Mouse (Mus musculus) stomach, postnatal 0 days (tissue): ENCODE measurements around the gene Myo15b. TPM values are rescaled to one million over a fixed set of nuclear protein-coding genes. Genes with fewer than 3 reads are reported as not detected.

Source experiments
- ATAC-seq: fragments of 200-750 bp; cut with Nextera tagmentation; 2 replicates; pipeline ENCODE4 v1.8.0; 2017; ENCODE audit not compliant: low FRiP score, low TSS enrichment
- DNase-seq: peaks from one replicate; pipeline ENCODE4 v3.0.0-alpha.2; 2016; ENCODE audit warnings: low spot score
- H3K27ac ChIP-seq: fragments of 300-500 bp; sonication (generic); replicated peaks from 2 replicates; pipeline ENCODE4 v1.5.1; 2014; ENCODE audit warnings: mild to moderate bottlenecking, control low read depth
- H3K27me3 ChIP-seq: fragments of 300-500 bp; sonication (generic); 2 replicates; pipeline ENCODE4 v1.6.1; 2014; ENCODE audit warnings: low read length; ENCODE audit not compliant: control insufficient read depth, insufficient read depth
- H3K36me3 ChIP-seq: fragments of 300-500 bp; sonication (generic); 2 replicates; pipeline ENCODE4 v1.6.1; 2014; ENCODE audit warnings: low read length, mixed read lengths; ENCODE audit not compliant: control insufficient read depth, insufficient read depth
- H3K4me1 ChIP-seq: fragments of 300-500 bp; sonication (generic); replicated peaks from 2 replicates; pipeline ENCODE4 v1.6.1; 2014; ENCODE audit warnings: antibody characterized with exemption; ENCODE audit not compliant: control insufficient read depth, insufficient read depth
- H3K4me2 ChIP-seq: fragments of 300-500 bp; sonication (generic); replicated peaks from 2 replicates; pipeline ENCODE4 v1.6.1; 2014; ENCODE audit warnings: low read depth, mild to moderate bottlenecking, control low read depth, moderate library complexity
- H3K4me3 ChIP-seq: fragments of 300-500 bp; sonication (generic); 2 replicates; pipeline ENCODE4 v1.5.1; 2014; ENCODE audit warnings: low read depth, low read length, control low read depth
- H3K9ac ChIP-seq: fragments of 300-500 bp; sonication (generic); 2 replicates; pipeline ENCODE4 v1.6.1; 2014; ENCODE audit warnings: mild to moderate bottlenecking, low read length, control low read depth, mixed read lengths
- H3K9me3 ChIP-seq: fragments of 300-500 bp; sonication (generic); 2 replicates; pipeline ENCODE4 v1.6.1; 2016; ENCODE audit warnings: low read length; ENCODE audit not compliant: control insufficient read depth
- CTCF ChIP-seq: IDR thresholded peaks from 2 replicates; pipeline ENCODE4 v1.5.1; 2016; ENCODE audit warnings: antibody characterized with exemption, low read depth, mild to moderate bottlenecking, moderate library complexity
- EP300 ChIP-seq: optimal IDR thresholded peaks from 2 replicates; pipeline ENCODE3; 2016; ENCODE audit warnings: antibody characterized with exemption
- WGBS: fragments of 180-500 bp; shearing (Covaris S2); extraction: QIAGEN DNeasy Blood & Tissue Kit; methylation state at CpG from one replicate; pipeline ENCODE4 v1.1.7; 2014; 5-methylcytosine and 5-hydroxymethylcytosine counted together
- polyA plus RNA-seq: library from polyadenylated mRNA; unstranded; fragments of >200 nt; fragmentation: Nextera tagmentation; extraction: Ambion mirVana; gene quantifications from 2 replicates; pipeline ENCODE4 v1.2.1, GENCODE M21; 2015

The Myo15b gene
- polyA plus RNA-seq, 1 experiment from 2014 or later = 16.0 TPM

GRCm38 (mm10) chr11:115812095-115812494 lies 46.1 kb upstream of the Myo15b start:
- DNase-seq (no peak), ATAC-seq (no peak)
- H3K9me3 ChIP-seq = no peaks in the 10 kb centered on the region
- peak overlapping the region; percentile 99 for H3K4me2 ChIP-seq
- peak overlapping the region; percentile 84 for H3K27ac ChIP-seq
- peak overlapping the region; percentile 83 for H3K9ac ChIP-seq
- H3K4me3 ChIP-seq = peak overlapping the region; percentile 82
- 12% methylated on average over 7 of the region's 7 CpGs for WGBS
- H3K4me1 ChIP-seq = peaks cover 21% of the 10 kb centered on the region
- H3K27me3 ChIP-seq = no peaks in the 10 kb centered on the region
- no peaks in the 10 kb centered on the region; the same call in none of the 2 replicates for H3K36me3 ChIP-seq
- TF ChIP-seq CTCF (no peak), EP300 (no peak)

- DNase-seq (no peak), ATAC-seq (no peak)
- no peaks in the 10 kb centered on the region for H3K27me3 ChIP-seq
- peak overlapping the region; percentile 99 for H3K4me2 ChIP-seq
- no peaks in the 10 kb centered on the region; the same call in 1 of the 2 replicates for H3K36me3 ChIP-seq
- H3K4me1 ChIP-seq = peaks cover 21% of the 10 kb centered on the region
- H3K4me3 ChIP-seq = peak overlapping the region; percentile 82
- H3K9ac ChIP-seq = peak overlapping the region; percentile 83
- 2% methylated on average over 26 of the region's 28 CpGs for WGBS
- peak overlapping the region; percentile 84 for H3K27ac ChIP-seq
- H3K9me3 ChIP-seq = no peaks in the 10 kb centered on the region
- TF ChIP-seq CTCF (no peak), EP300 (no peak)
These were observed 45.4 kb upstream of the Myo15b start for GRCm38 (mm10) chr11:115812533-115813420.

- Histone ChIP-seq H3K4me1 (peaks cover 18% of the 10 kb centered on the region), H3K27me3 (no peaks in the 10 kb centered on the region), H3K27ac (peak within 1 kb of the TSS; percentile 84), H3K36me3 (no peaks in the 10 kb centered on the region; the same call in 1 of the 2 replicates), H3K4me2 (peak within 1 kb of the TSS; percentile 99), H3K4me3 (peak within 1 kb of the TSS; percentile 82), H3K9me3 (no peaks in the 10 kb centered on the region), H3K9ac (peak within 1 kb of the TSS; percentile 83)
- TF ChIP-seq EP300 = no peak
- TF ChIP-seq CTCF = peak; percentile 99
- WGBS = 2% methylated on average over 41 of the region's 44 CpGs
- DNase-seq = peak; percentile 100
- peak; percentile 90 for ATAC-seq
These were observed 44.5 kb upstream of the Myo15b start, which contains the start of gene Caskin2 for GRCm38 (mm10) chr11:115813507-115814296. Caskin2 (minus strand) TSS chr11:115813639.

- H3K4me2 ChIP-seq = peak within 1 kb of the TSS; percentile 99
- no peaks in the 10 kb centered on the region; the same call in none of the 2 replicates for H3K36me3 ChIP-seq
- H3K4me3 ChIP-seq = peak within 1 kb of the TSS; percentile 82
- DNase-seq (peak; percentile 89), ATAC-seq (peak; percentile 50)
- H3K27ac ChIP-seq = peak within 1 kb of the TSS; percentile 84
- no peak for TF ChIP-seq CTCF
- TF ChIP-seq EP300 = no peak
- whole genome bisulfite sequencing = under 1% methylated on average over 55 of the region's 84 CpGs
- H3K4me1 ChIP-seq = peaks cover 12% of the 10 kb centered on the region
- no peaks in the 10 kb centered on the region for H3K27me3 ChIP-seq
- no peaks in the 10 kb centered on the region for H3K9me3 ChIP-seq
- H3K9ac ChIP-seq = peak within 1 kb of the TSS; percentile 83
These were observed 43.4 kb upstream of the Myo15b start, which contains the start of gene Tsen54 for GRCm38 (mm10) chr11:115814605-115815450. Tsen54 (plus strand) TSS chr11:115814724.

GRCm38 (mm10) chr11:115817331-115817730 lies 40.9 kb upstream of the Myo15b start:
- no peak for DNase-seq
- no peak overlapping the region for H3K27ac ChIP-seq
- 90% methylated on average over 5 of the region's 5 CpGs for WGBS
- H3K9ac ChIP-seq = no peak overlapping the region
- no peak for ATAC-seq
- TF ChIP-seq CTCF = peak; percentile 54
- no peak for TF ChIP-seq EP300
- H3K4me2 ChIP-seq = no peak overlapping the region
- H3K9me3 ChIP-seq = no peaks in the 10 kb centered on the region
- H3K4me3 ChIP-seq = no peak overlapping the region
- H3K4me1 ChIP-seq = peaks cover 3% of the 10 kb centered on the region; the same call in 1 of the 2 replicates
- no peaks in the 10 kb centered on the region for H3K27me3 ChIP-seq
- peaks cover 7% of the 10 kb centered on the region for H3K36me3 ChIP-seq
